Mouse (Mus musculus) myocyte (in vitro differentiated cells): ENCODE measurements around the gene Slc9a9.

ENCODE experiments used
- MAX ChIP-seq: IDR thresholded peaks from one replicate; pipeline ENCODE4 v1.6.1; 2011; ENCODE audit warnings: low read depth, mild to moderate bottlenecking, control low read depth
- MYOD1 ChIP-seq, 3 experiments: IDR thresholded peaks; one replicate each; pipeline ENCODE4 v1.6.1; 2011; ENCODE audit warnings: control low read depth in 2 of 3, low read depth in 2 of 3, mild to moderate bottlenecking in 2 of 3, moderate library complexity in 1 of 3; ENCODE audit not compliant: insufficient read length in 2 of 3, control insufficient read depth in 1 of 3
- POLR2A ChIP-seq: IDR thresholded peaks from one replicate; pipeline ENCODE4 v1.6.1; 2011; ENCODE audit warnings: low read depth, mild to moderate bottlenecking, control low read depth, moderate library complexity; ENCODE audit not compliant: insufficient read length
- TCF12 ChIP-seq: IDR thresholded peaks from one replicate; pipeline ENCODE4 v1.6.1; 2011; ENCODE audit warnings: mild to moderate bottlenecking, control low read depth; ENCODE audit not compliant: poor library complexity, insufficient read depth, severe bottlenecking
- USF1 ChIP-seq: IDR thresholded peaks from one replicate; pipeline ENCODE4 v1.6.1; 2011; ENCODE audit warnings: low read depth, mild to moderate bottlenecking, control low read depth, moderate library complexity

GRCm38 (mm10) chr9:94759904-94760303, 90.2 kb downstream of the Slc9a9 start:
- no peak for TF ChIP-seq MAX
- no peak for TF ChIP-seq USF1
- no peak for TF ChIP-seq TCF12
- no peak for TF ChIP-seq MYOD1 (IDR thresholded peaks at IDR 0.05; ENCODE audit: control insufficient read depth in 1 of 3, insufficient read length in 2 of 3, low read depth in 2 of 3)
- TF ChIP-seq POLR2A, result no peak
